Comparison of ENCODE assay signal across 8 mouse cellular contexts in genomic region chr5:138264207-138264578, GRCm38 (mm10). TPM values are rescaled to one million over a fixed set of nuclear protein-coding genes. Genes with fewer than 3 reads are reported as not detected.
DNase-seq lines count a peak whose midpoint lies in the region; ATAC-seq and TF ChIP-seq lines count a peak whose summit lies in the region.

No protein-coding gene starts in this region.

- peaks cover 13 to 28% of the 10 kb centered on the region in 2 experiments for H3K4me1 ChIP-seq in heart, embryonic 14.5 days (ENCODE audit: control insufficient read depth in 2 of 2, insufficient read depth in 2 of 2, low read length in 2 of 2)
- H3K4me1 ChIP-seq in bone marrow macrophage, adult 2 months (ENCODE audit: control insufficient read depth, insufficient read depth, low read length) = peaks cover 25% of the 10 kb centered on the region
- peaks cover 25% of the 10 kb centered on the region for H3K4me1 ChIP-seq in hindbrain, embryonic 12.5 days
- H3K4me1 ChIP-seq in midbrain, embryonic 12.5 days = peaks cover 20% of the 10 kb centered on the region

- no peak for ATAC-seq in heart, embryonic 14.5 days (ENCODE audit: insufficient number of reproducible peaks, insufficient read depth, low FRiP score, low read depth)
- ATAC-seq in hindbrain, embryonic 12.5 days (ENCODE audit: low FRiP score) = no peak
- ATAC-seq in midbrain, embryonic 12.5 days (ENCODE audit: low FRiP score, low read depth) = no peak

- peaks cover 42% of the 10 kb centered on the region for H3K36me3 ChIP-seq in heart, embryonic 14.5 days (ENCODE audit: control insufficient read depth, insufficient read depth, low read length)
- H3K36me3 ChIP-seq in hindbrain, embryonic 12.5 days = peaks cover 36% of the 10 kb centered on the region
- peaks cover 39% of the 10 kb centered on the region for H3K36me3 ChIP-seq in midbrain, embryonic 12.5 days

- no peak for TF ChIP-seq POLR2A in bone marrow macrophage, adult 2 months (IDR thresholded peaks at IDR 0.05; ENCODE audit: borderline replicate concordance, low read depth, low read length)

- intact Hi-C loops in heart, postnatal 36 days (cut with DNase I) = no loop called here

- DNase-seq in heart, postnatal 36 days = no peak
- DNase-seq in adrenal gland, postnatal 25 days = no peak
- DNase-seq in frontal cortex, postnatal 10 days (ENCODE audit: low spot score in 2 of 2) = no peak
- DNase-seq in kidney, postnatal 4 days = no peak

- H3K4me3 ChIP-seq in heart, embryonic 14.5 days (ENCODE audit: control insufficient read depth in 1 of 2, insufficient read depth in 1 of 2, low read depth in 1 of 2, low read length in 2 of 2) = peak overlapping the region; percentile 86 to 96
- H3K4me3 ChIP-seq in bone marrow macrophage, adult 2 months (ENCODE audit: insufficient read depth, low read length) = peak overlapping the region; percentile 88
- H3K4me3 ChIP-seq in hindbrain, embryonic 12.5 days = peak overlapping the region; percentile 97
- H3K4me3 ChIP-seq in midbrain, embryonic 12.5 days = peak overlapping the region; percentile 90

- WGBS in heart, embryonic 14.5 days = 13% methylated on average over 6 of the region's 6 CpGs
- WGBS in hindbrain, embryonic 12.5 days = 18% methylated on average over 6 of the region's 6 CpGs
- 19% methylated on average over 6 of the region's 6 CpGs for WGBS in midbrain, embryonic 12.5 days

- H3K27ac ChIP-seq in heart, embryonic 14.5 days (replicated peaks in 1 of 2; ENCODE audit: control insufficient read depth in 1 of 2, insufficient read depth in 1 of 2, low read depth in 2 of 2, low read length in 2 of 2) = peak overlapping the region in 1 of 2 experiments; percentile 11; a peak in 1 of 4 replicates
- peak overlapping the region; percentile 91 for H3K27ac ChIP-seq in bone marrow macrophage, adult 2 months (ENCODE audit: insufficient read depth, low read depth, low read length)
- H3K27ac ChIP-seq in hindbrain, embryonic 12.5 days = peak overlapping the region; percentile 81; the same call in 1 of the 2 replicates
- peak overlapping the region; percentile 73 for H3K27ac ChIP-seq in midbrain, embryonic 12.5 days (replicated peaks)

- peak overlapping the region; percentile 94 for H3K4me2 ChIP-seq in heart, embryonic 14.5 days (ENCODE audit: low read length)
- peak overlapping the region; percentile 100 for H3K4me2 ChIP-seq in hindbrain, embryonic 12.5 days (replicated peaks)
- H3K4me2 ChIP-seq in midbrain, embryonic 12.5 days (replicated peaks) = peak overlapping the region; percentile 100

- no peak for TF ChIP-seq CTCF in bone marrow macrophage, adult 2 months (IDR thresholded peaks at IDR 0.05; ENCODE audit: low read depth, low read length)

- peak overlapping the region; percentile 94 for H3K9ac ChIP-seq in heart, embryonic 14.5 days (ENCODE audit: low read length)
- H3K9ac ChIP-seq in hindbrain, embryonic 12.5 days = peak overlapping the region; percentile 97
- H3K9ac ChIP-seq in midbrain, embryonic 12.5 days (replicated peaks) = peak overlapping the region; percentile 94

- H3K27me3 ChIP-seq in heart, embryonic 14.5 days (ENCODE audit: control insufficient read depth, insufficient read depth, low read length) = no peaks in the 10 kb centered on the region
- no peaks in the 10 kb centered on the region for H3K27me3 ChIP-seq in hindbrain, embryonic 12.5 days
- no peaks in the 10 kb centered on the region for H3K27me3 ChIP-seq in midbrain, embryonic 12.5 days

- H3K9me3 ChIP-seq in heart, embryonic 14.5 days (ENCODE audit: control insufficient read depth, low read length) = no peaks in the 10 kb centered on the region
- no peaks in the 10 kb centered on the region for H3K9me3 ChIP-seq in hindbrain, embryonic 12.5 days (replicated peaks)
- no peaks in the 10 kb centered on the region for H3K9me3 ChIP-seq in midbrain, embryonic 12.5 days

RNA-seq across cellular contexts. Expression of gene BC037034, which starts 0.4 kb away (rescaled TPM):
- 2.9 and 3.3 TPM in 2 replicates for polyA plus RNA-seq in heart, embryonic 14.5 days (2014; fragmentation: Nextera tagmentation; extraction: Ambion mirVana)
- 1 to 10 TPM; 2.9 to 4.0 TPM for total RNA-seq in heart, postnatal 36 days (2021)
- polyA plus RNA-seq in bone marrow macrophage, adult 2 months (2012; ENCODE audit: insufficient read depth, insufficient read length, missing spikeins) = 83.8 and 85.1 TPM in 2 replicates
- 18.9 and 20.4 TPM in 2 replicates for polyA plus RNA-seq in hindbrain, embryonic 12.5 days (2016; fragmentation: Nextera tagmentation; extraction: Ambion mirVana)
- 18.8 and 20.3 TPM in 2 replicates for polyA plus RNA-seq in midbrain, embryonic 12.5 days (2016; fragmentation: Nextera tagmentation; extraction: Ambion mirVana)
- 31.6 and 38.4 TPM in 2 replicates for total RNA-seq in adrenal gland, postnatal 25 days (2021)

RNA-seq across cellular contexts. Expression of gene Gal3st4, which starts 8.4 kb away (rescaled TPM):
- 0.57 and 0.75 TPM in 2 replicates for polyA plus RNA-seq in heart, embryonic 14.5 days (2014; fragmentation: Nextera tagmentation; extraction: Ambion mirVana)
- under 1 TPM; 0.19 to 0.31 TPM for total RNA-seq in heart, postnatal 36 days (2021)
- polyA plus RNA-seq in bone marrow macrophage, adult 2 months (2012; ENCODE audit: insufficient read depth, insufficient read length, missing spikeins) = not detected in 2 replicates
- polyA plus RNA-seq in hindbrain, embryonic 12.5 days (2016; fragmentation: Nextera tagmentation; extraction: Ambion mirVana) = 3.6 and 4.4 TPM in 2 replicates
- polyA plus RNA-seq in midbrain, embryonic 12.5 days (2016; fragmentation: Nextera tagmentation; extraction: Ambion mirVana) = 4.6 and 5.2 TPM in 2 replicates
- not detected in 2 replicates for total RNA-seq in adrenal gland, postnatal 25 days (2021)

RNA-seq across cellular contexts. Expression of gene Lamtor4, which starts 8.9 kb away (rescaled TPM):
- 80.5 and 93.6 TPM in 2 replicates for polyA plus RNA-seq in heart, embryonic 14.5 days (2014; fragmentation: Nextera tagmentation; extraction: Ambion mirVana)
- total RNA-seq in heart, postnatal 36 days (2021) = 10 to 100 TPM; 57.2 to 61.0 TPM
- polyA plus RNA-seq in bone marrow macrophage, adult 2 months (2012; ENCODE audit: insufficient read depth, insufficient read length, missing spikeins) = 96.8 and 106 TPM in 2 replicates
- 54.0 and 60.7 TPM in 2 replicates for polyA plus RNA-seq in hindbrain, embryonic 12.5 days (2016; fragmentation: Nextera tagmentation; extraction: Ambion mirVana)
- 51.2 and 57.8 TPM in 2 replicates for polyA plus RNA-seq in midbrain, embryonic 12.5 days (2016; fragmentation: Nextera tagmentation; extraction: Ambion mirVana)
- 79.7 and 96.6 TPM in 2 replicates for total RNA-seq in adrenal gland, postnatal 25 days (2021)

RNA-seq across cellular contexts. Expression of gene Gm43720, which starts 15.6 kb away (rescaled TPM):
- 0.05 TPM in 1 of 2 replicates, not detected in the other for polyA plus RNA-seq in heart, embryonic 14.5 days (2014; fragmentation: Nextera tagmentation; extraction: Ambion mirVana)
- not detected for total RNA-seq in heart, postnatal 36 days (2021)
- not detected in 2 replicates for polyA plus RNA-seq in bone marrow macrophage, adult 2 months (2012; ENCODE audit: insufficient read depth, insufficient read length, missing spikeins)
- 0.12 and 0.23 TPM in 2 replicates for polyA plus RNA-seq in hindbrain, embryonic 12.5 days (2016; fragmentation: Nextera tagmentation; extraction: Ambion mirVana)
- 0.13 TPM in 1 of 2 replicates, not detected in the other for polyA plus RNA-seq in midbrain, embryonic 12.5 days (2016; fragmentation: Nextera tagmentation; extraction: Ambion mirVana)
- not detected in 2 replicates for total RNA-seq in adrenal gland, postnatal 25 days (2021)

RNA-seq across cellular contexts. Expression of gene Gpc2, which starts 15.6 kb away (rescaled TPM):
- polyA plus RNA-seq in heart, embryonic 14.5 days (2014; fragmentation: Nextera tagmentation; extraction: Ambion mirVana) = 1.3 and 1.5 TPM in 2 replicates
- under 1 TPM; 0.11 to 0.25 TPM for total RNA-seq in heart, postnatal 36 days (2021)
- 2.9 and 3.3 TPM in 2 replicates for polyA plus RNA-seq in bone marrow macrophage, adult 2 months (2012; ENCODE audit: insufficient read depth, insufficient read length, missing spikeins)
- polyA plus RNA-seq in hindbrain, embryonic 12.5 days (2016; fragmentation: Nextera tagmentation; extraction: Ambion mirVana) = 164 and 168 TPM in 2 replicates
- 152 and 160 TPM in 2 replicates for polyA plus RNA-seq in midbrain, embryonic 12.5 days (2016; fragmentation: Nextera tagmentation; extraction: Ambion mirVana)
- 0.81 and 0.91 TPM in 2 replicates for total RNA-seq in adrenal gland, postnatal 25 days (2021)
